Mouse (Mus musculus): ENCODE measurements around the gene Vps29.

GRCm38 (mm10) chr5:122319474-122320204 is 34.5 kb upstream of the Vps29 start:
- TF ChIP-seq USF1 (IDR thresholded peaks at IDR 0.05; ENCODE audit: low read depth) (no peak), CTCF (IDR thresholded peaks at IDR 0.05; ENCODE audit: control insufficient read depth, insufficient read depth, insufficient read length) (no peak), CEBPB (IDR thresholded peaks at IDR 0.05; ENCODE audit: low read depth) (no peak)
